Mouse (Mus musculus) bone marrow, adult 2 months (tissue): ENCODE measurements around the gene Mutyh. TPM values are rescaled to one million over a fixed set of nuclear protein-coding genes. Genes with fewer than 3 reads are reported as not detected.

Source experiments
- H3K27ac ChIP-seq: fragments of 200-500 bp; 2 replicates; pipeline ENCODE4 v1.5.1; 2012; ENCODE audit warnings: low read depth, mild to moderate bottlenecking, control low read depth, inconsistent platforms, low read length; ENCODE audit not compliant: control insufficient read depth, poor library complexity, insufficient read depth
- H3K4me1 ChIP-seq: fragments of 200-500 bp; 2 replicates; pipeline ENCODE4 v1.6.1; 2011; ENCODE audit warnings: low read length; ENCODE audit not compliant: control insufficient read depth, insufficient read depth
- H3K4me3 ChIP-seq: fragments of 200-500 bp; replicated peaks from 2 replicates; pipeline ENCODE3; 2011; ENCODE audit warnings: mild to moderate bottlenecking, low read depth, low read length, control low read depth; ENCODE audit not compliant: control insufficient read depth
- CTCF ChIP-seq: fragments of 200-500 bp; IDR thresholded peaks from 2 replicates; pipeline ENCODE4 v1.5.1; 2011; ENCODE audit warnings: low read length, control low read depth; ENCODE audit not compliant: control insufficient read depth, insufficient read depth
- POLR2A ChIP-seq: fragments of 200-500 bp; IDR thresholded peaks from 2 replicates; pipeline ENCODE4 v1.6.1; 2011; ENCODE audit warnings: low read depth, mild to moderate bottlenecking, control low read depth, low read length, borderline replicate concordance; ENCODE audit not compliant: control insufficient read depth
- WGBS: fragments of 180-500 bp; shearing (Covaris S2); methylation state at CpG from one replicate; pipeline ENCODE4 v1.1.7; 2018; 5-methylcytosine and 5-hydroxymethylcytosine counted together
- polyA plus RNA-seq: library from polyadenylated mRNA; stranded (reverse); fragments of >200 nt; gene quantifications from 2 replicates; pipeline ENCODE4 v1.2.4, GENCODE M21; 2011; ENCODE audit warnings: low replicate concordance; ENCODE audit not compliant: missing spikeins, insufficient read depth, insufficient read length

Gene Mutyh
- polyA plus RNA-seq, 1 experiment: 25.9 TPM

DNA sequence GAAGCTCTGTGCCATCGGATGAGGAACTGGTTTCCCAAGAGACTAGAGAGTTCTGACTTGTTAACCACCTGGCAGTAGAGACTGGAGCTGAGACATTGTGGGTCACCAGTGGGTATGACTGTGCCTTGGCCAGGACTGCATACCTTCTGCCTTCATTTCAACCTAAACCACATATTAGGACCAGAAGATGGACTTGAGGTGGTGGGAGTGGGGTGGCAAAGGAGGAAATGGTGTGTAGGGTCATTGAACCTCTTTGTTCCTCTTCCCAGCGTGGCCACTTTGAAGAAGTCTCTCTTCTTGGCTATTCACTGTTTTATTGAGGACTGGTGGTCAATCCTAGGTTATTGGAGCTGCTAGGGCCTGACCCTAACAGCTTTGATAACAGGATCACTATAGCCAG is 26.2 kb upstream of the Mutyh start:
- no peak for TF ChIP-seq CTCF
- TF ChIP-seq POLR2A: no peak
- 34% methylated on average over 2 of the region's 2 CpGs for WGBS
- H3K27ac ChIP-seq: peak overlapping the region; percentile 69; the same call in 1 of the 2 replicates
- H3K4me3 ChIP-seq: no peak overlapping the region
- peaks cover 3% of the 10 kb centered on the region for H3K4me1 ChIP-seq

DNA sequence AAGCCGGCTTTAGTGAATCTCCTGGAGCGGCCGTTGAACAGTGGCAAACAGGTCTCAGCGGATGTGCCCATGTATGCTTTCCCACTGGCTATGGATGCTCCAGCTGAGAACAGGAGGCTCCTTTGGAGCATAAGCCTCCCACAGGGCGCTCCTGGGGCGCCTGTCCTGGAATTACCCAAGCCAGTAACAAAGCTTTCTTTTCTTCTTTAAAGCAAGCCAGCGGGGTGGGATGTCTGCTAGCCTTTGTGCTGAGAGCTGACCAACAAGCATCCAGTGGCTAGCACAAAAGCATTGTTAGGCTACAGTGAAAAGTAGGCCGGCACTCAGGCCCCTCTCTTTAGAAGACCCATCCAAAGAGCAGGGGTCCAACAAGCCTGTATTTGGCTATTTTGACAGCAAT is 25.4 kb upstream of the Mutyh start:
- 88% methylated on average over 8 of the region's 8 CpGs for WGBS
- no peak overlapping the region for H3K4me3 ChIP-seq
- H3K4me1 ChIP-seq: peaks cover 2% of the 10 kb centered on the region
- H3K27ac ChIP-seq: no peak overlapping the region
- TF ChIP-seq POLR2A: no peak
- no peak for TF ChIP-seq CTCF

DNA sequence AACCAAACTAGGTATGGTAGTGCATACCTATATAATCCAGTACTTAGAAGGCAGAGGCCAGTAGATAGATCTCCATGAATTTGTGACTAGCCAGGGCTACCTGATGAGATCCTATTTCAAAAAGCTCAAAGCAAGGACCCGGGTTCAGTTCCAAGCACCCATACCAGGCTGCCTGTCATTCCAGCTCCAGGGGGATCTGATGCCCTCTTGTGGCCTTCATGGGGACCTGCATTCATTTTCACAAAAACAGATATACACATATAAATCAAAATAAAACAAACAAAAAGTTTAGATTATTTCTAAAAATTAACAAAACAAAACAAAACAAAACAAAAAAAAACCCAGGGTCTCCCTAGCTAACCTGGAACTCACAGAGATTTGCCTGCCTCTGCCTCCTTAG is 20.9 kb upstream of the Mutyh start:
- 90% methylated on average over 1 of the region's 1 CpGs for WGBS

DNA sequence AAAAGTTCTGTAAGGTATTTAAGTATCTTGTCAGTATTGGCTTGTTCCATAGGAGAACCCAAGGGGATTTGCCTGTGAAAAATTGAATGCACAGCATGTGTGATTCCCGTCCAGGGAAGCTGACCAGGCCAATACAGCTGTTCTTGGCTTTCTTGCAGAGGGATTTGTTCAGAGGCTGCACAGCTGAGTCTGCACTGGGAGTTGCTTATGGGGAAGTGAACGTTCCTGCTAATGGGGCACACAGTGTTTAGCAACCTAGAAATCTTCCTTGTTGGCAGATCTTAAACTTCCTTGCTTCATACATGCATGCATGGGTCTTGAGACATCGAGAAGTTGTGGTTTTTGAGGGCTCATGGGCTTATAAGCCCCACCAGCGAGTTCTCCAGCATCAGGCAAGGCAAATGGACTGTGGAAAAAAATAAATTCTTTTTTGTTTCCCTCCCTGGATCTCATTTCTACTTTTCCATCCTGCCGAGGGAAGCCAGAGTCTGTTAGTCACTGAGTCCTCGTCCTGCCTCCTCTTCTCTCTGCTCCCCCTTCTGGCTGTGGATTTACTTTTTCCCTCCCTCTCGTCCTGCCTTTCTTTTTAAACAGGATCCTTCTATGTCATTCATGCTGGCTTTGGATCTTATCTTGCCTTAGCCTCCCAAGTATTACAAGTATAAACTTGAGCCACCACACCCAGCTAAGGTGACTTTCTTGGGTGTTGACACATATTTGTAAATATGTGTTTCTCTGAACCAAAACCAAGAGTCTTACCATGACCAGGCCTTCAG is 19.4 kb upstream of the Mutyh start:
- Histone ChIP-seq H3K27ac (peak overlapping the region; percentile 62; the same call in 1 of the 2 replicates), H3K4me3 (no peak overlapping the region), H3K4me1 (no peaks in the 10 kb centered on the region)
- 13% methylated on average over 7 of the region's 7 CpGs for WGBS
- TF ChIP-seq CTCF (no peak), POLR2A (no peak)

More for the DNA sequence above, 20.9 kb upstream of the Mutyh start:
- TF ChIP-seq CTCF (peak; percentile 32; the same call in 1 of the 2 replicates), POLR2A (no peak)
- Histone ChIP-seq H3K4me3 (no peak overlapping the region), H3K27ac (no peak overlapping the region), H3K4me1 (no peaks in the 10 kb centered on the region; the same call in 1 of the 2 replicates)

DNA sequence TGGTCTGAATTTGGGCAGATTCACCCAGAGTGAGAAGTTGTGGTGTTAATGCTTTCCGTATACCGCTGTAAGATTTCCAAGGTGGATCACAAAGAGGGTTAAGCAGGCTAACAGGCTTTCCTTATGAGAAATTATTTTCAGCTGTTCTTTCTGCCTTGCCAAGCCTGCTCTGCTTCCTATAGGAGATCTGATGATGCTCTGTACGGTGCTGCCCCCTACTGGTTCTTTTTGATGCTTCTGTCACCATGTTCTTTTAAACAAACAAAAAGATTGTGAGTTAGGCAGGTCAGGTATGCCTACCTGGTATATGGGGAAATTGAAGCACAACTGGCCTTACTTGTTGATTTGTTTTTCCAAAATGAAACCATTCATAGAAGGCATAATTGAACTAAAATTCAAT is 18.6 kb upstream of the Mutyh start:
- Histone ChIP-seq H3K27ac (peak overlapping the region; percentile 25; the same call in 1 of the 2 replicates), H3K4me1 (no peaks in the 10 kb centered on the region), H3K4me3 (no peak overlapping the region)
- WGBS: 17% methylated on average over 3 of the region's 3 CpGs
- peak; percentile 48 for TF ChIP-seq CTCF
- TF ChIP-seq POLR2A: no peak

DNA sequence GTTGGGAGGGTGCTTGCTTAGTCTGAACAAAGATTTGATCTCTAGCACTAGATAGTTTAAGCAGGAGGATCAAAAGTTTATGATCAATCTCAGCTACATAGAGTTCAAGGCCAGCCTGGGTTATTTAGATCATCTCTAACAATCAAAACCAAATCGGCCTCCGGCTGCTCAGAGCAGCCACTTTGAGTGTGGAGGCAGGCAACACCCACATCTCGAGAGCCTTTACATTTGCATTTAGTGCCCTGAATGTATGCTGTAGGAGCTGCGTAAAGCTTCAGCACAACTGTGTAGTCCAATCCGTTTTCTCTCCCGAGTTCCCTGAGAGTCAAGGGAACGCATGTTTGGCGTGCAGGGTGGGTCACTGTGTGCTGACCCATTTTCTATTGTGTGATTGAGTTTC is 15.1 kb upstream of the Mutyh start:
- Histone ChIP-seq H3K4me3 (no peak overlapping the region), H3K27ac (no peak overlapping the region), H3K4me1 (no peaks in the 10 kb centered on the region)
- 91% methylated on average over 8 of the region's 8 CpGs for WGBS
- no peak for TF ChIP-seq CTCF
- TF ChIP-seq POLR2A: no peak

DNA sequence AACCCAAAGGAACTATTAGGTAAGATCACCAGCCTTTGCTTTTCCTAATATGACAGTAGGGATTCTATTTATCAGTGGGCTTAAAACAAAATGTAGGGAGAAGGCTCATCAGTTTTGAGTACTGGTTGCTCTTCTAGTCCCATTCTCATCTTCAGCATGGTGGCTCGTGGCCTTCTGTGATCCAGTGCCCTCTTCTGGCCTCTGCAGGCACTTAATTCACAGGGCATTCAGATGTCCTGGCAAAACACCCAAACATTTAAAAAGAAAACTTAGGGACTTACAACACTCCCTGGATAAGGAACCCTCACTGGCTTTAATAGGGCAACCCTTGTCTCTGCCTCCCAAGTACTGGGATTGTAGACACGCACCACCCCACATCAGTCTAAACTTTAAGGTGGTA is 13.2 kb upstream of the Mutyh start:
- Histone ChIP-seq H3K4me1 (no peaks in the 10 kb centered on the region), H3K4me3 (no peak overlapping the region), H3K27ac (no peak overlapping the region)
- WGBS: 67% methylated on average over 2 of the region's 2 CpGs
- TF ChIP-seq POLR2A (no peak), CTCF (0 out of 2 replicates have a peak, but pooled peaks have one; percentile 7)

DNA sequence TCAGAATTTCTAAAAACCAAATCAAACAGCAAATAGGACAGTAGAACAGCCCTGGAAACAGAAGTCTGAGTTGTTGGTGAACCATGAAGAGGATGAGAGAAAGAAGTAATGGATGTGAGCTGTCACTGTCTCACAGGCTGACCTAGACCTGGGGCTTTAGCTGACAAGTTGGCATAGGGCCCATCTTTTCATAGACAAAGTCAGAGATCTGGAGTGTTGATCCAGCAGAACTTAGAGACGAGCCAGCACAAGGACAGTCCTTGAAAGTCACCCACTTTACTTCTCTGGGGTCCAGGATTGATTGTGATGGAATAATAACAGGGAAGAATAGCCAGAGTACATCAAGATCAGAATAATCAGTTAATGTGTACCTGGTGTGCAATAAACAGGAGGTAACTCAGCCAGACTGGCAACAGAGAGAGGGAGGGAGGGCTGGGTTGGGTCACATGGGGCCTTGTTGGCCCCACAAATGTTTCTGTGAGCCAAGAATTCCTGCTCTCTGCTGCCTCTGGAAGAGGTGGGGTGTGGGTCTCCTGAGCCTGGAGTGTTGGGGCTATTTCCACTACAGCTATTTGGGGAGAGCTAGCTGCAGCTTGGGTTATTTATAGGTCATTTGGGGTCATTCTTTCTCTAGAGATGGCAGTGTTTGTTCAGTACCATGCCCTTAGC is 10.9 kb upstream of the Mutyh start:
- Histone ChIP-seq H3K27ac (no peak overlapping the region), H3K4me1 (no peaks in the 10 kb centered on the region), H3K4me3 (no peak overlapping the region)
- no peak for TF ChIP-seq CTCF
- TF ChIP-seq POLR2A: no peak
- WGBS: 78% methylated on average over 1 of the region's 1 CpGs

DNA sequence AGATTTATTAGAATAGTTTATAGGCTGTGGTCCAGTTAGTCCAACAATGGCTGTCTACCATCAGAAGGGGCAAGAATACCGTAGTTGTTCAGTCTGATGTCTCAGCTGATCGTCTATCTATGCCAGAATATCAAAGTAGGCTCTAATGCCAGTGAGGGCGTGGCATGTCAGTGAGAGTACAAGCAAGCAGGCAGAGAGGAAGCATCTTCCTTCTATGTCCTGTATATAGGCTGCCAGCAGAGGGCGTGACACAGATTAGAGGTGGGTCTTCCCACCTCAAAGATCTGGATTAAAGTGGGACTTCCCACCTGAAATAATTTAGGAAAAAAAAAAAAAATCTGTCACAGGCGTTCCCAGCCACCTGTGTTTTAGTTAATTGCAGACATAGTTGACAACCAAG is 7.6 kb upstream of the Mutyh start:
- no peaks in the 10 kb centered on the region for H3K4me1 ChIP-seq
- TF ChIP-seq POLR2A (no peak), CTCF (peak; percentile 39; the same call in 1 of the 2 replicates)
- whole genome bisulfite sequencing: 35% methylated on average over 5 of the region's 5 CpGs
- H3K27ac ChIP-seq: no peak overlapping the region
- H3K4me3 ChIP-seq: no peak overlapping the region
